Mouse (Mus musculus): ENCODE results near the gene Mib2.
A peak's percentile ranks its signal among the peaks of the same experiment; 100 is the strongest.

- TF ChIP-seq CTCF (IDR thresholded peaks at IDR 0.05; ENCODE audit: insufficient read depth, low read length), result peak; percentile 14; the same call in 1 of the 2 replicates
- no peak for TF ChIP-seq POLR2A (IDR thresholded peaks at IDR 0.05; ENCODE audit: borderline replicate concordance, extremely low read depth, low read depth, low read length)
These were observed 25.7 kb upstream of the Mib2 start for GRCm38 (mm10) chr4:155694482-155695401.
